Mouse (Mus musculus) kidney, postnatal 0 days (tissue): ENCODE measurements at regions not wholly inside any gene's neighbourhood (a gene's known extent, or its start where the extent isn't known, plus 50 kb on each side); places are given as distances from the start of the nearest gene placed in this dataset.
A peak's percentile ranks its signal among the peaks of the same experiment; 100 is the strongest.

Source experiments
- ATAC-seq: fragments of 200-750 bp; cut with Nextera tagmentation; replicated peaks from 2 replicates; pipeline ENCODE4 v1.8.0; 2017; ENCODE audit warnings: low read depth, moderate number of reproducible peaks, moderate TSS enrichment, moderate library complexity; ENCODE audit not compliant: low FRiP score
- DNase-seq: peaks from one replicate; pipeline ENCODE4 v3.0.0-alpha.2; 2016; ENCODE audit warnings: low spot score
- H3K27ac ChIP-seq: fragments of 300-500 bp; sonication (generic); 2 replicates; pipeline ENCODE4 v1.5.1; 2014; ENCODE audit warnings: mild to moderate bottlenecking
- H3K27me3 ChIP-seq: fragments of 300-500 bp; sonication (generic); 2 replicates; pipeline ENCODE4 v1.6.1; 2014; ENCODE audit warnings: low read length, mixed read lengths; ENCODE audit not compliant: insufficient read depth
- H3K36me3 ChIP-seq: fragments of 300-500 bp; sonication (generic); 2 replicates; pipeline ENCODE4 v1.6.1; 2014; ENCODE audit warnings: low read length, mixed read lengths; ENCODE audit not compliant: insufficient read depth
- H3K4me1 ChIP-seq: fragments of 300-500 bp; sonication (generic); replicated peaks from 2 replicates; pipeline ENCODE4 v1.6.1; 2014; ENCODE audit warnings: antibody characterized with exemption, low read length, mixed read lengths; ENCODE audit not compliant: insufficient read depth
- H3K4me2 ChIP-seq: fragments of 300-500 bp; sonication (generic); 2 replicates; pipeline ENCODE4 v1.6.1; 2014; ENCODE audit warnings: mild to moderate bottlenecking, low read length, moderate library complexity, mixed read lengths
- H3K4me3 ChIP-seq: fragments of 300-500 bp; sonication (generic); replicated peaks from 2 replicates; pipeline ENCODE4 v1.5.1; 2014; ENCODE audit warnings: low read depth, low read length
- H3K9ac ChIP-seq: fragments of 300-500 bp; sonication (generic); 2 replicates; pipeline ENCODE4 v1.6.1; 2014; ENCODE audit warnings: low read depth, low read length
- H3K9me3 ChIP-seq: fragments of 300-500 bp; sonication (generic); replicated peaks from 2 replicates; pipeline ENCODE4 v1.6.1; 2016; ENCODE audit warnings: low read length, inconsistent platforms, mixed read lengths
- CTCF ChIP-seq: IDR thresholded peaks from 2 replicates; pipeline ENCODE4 v1.5.1; 2016; ENCODE audit warnings: antibody characterized with exemption, low read depth, mild to moderate bottlenecking, moderate library complexity
- WGBS: fragments of 180-500 bp; shearing (Covaris S2); extraction: QIAGEN DNeasy Blood & Tissue Kit; methylation state at CpG from one replicate; pipeline ENCODE4 v1.1.7; 2014; 5-methylcytosine and 5-hydroxymethylcytosine counted together

DNA sequence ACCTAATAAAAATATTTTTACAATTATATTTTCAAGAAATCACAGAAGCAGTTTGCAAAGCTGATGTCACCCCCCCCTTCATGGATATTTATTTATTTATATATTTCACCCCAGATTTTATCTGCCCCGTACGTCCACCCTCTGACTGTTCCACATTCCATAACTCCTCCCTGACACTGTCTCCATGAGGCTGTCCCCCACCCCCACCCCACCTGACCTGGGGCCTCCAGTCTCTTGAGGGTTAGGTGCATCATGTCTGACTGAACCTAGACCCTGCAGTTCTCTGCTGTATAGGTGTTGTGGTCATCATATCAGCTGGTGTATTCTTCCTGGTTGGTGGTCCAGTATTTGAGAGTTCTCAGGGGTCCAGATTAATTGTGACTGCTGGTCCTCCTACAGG is 1083.9 kb upstream of the Cadm2 start:
- Histone ChIP-seq H3K9ac (no peak overlapping the region), H3K27me3 (no peaks in the 10 kb centered on the region), H3K9me3 (no peaks in the 10 kb centered on the region), H3K4me2 (no peak overlapping the region), H3K4me3 (no peak overlapping the region), H3K4me1 (no peaks in the 10 kb centered on the region), H3K27ac (no peak overlapping the region), H3K36me3 (no peaks in the 10 kb centered on the region)
- DNase-seq (no peak), ATAC-seq (0 out of 2 replicates have a peak, but pooled peaks have one; percentile 36)
- 81% methylated on average over 2 of the region's 2 CpGs for WGBS
- no peak for TF ChIP-seq CTCF

DNA sequence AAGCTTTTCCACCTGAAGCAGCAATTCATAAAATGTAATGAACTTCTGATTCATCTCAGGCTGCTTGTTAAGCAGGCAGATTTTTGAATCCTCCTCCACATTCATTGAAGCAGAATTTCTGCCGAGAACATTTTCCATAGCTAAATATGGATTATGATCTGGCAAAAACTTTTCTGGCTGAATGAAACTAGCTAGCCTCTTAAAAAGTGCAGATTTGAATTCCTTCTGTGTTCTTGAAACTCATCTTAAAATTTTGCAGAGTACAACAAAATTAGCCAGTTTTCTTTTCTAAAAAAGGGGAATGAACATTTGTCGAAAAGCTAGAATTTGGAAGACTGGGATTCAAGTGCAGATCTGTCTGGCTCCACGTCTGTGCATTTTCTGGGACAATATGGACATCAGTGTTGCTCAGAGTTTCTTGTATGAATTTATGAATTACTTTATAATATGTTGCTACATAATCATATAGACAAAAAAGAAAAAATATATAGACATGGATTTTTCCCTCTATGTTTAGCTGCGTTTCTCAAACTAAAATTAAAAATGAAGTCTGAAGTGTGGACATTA is 1046.3 kb upstream of the Cadm2 start:
- no peak for TF ChIP-seq CTCF
- Histone ChIP-seq H3K4me3 (no peak overlapping the region), H3K9me3 (no peaks in the 10 kb centered on the region), H3K27me3 (no peaks in the 10 kb centered on the region), H3K27ac (no peak overlapping the region), H3K9ac (no peak overlapping the region), H3K36me3 (no peaks in the 10 kb centered on the region), H3K4me1 (no peaks in the 10 kb centered on the region), H3K4me2 (no peak overlapping the region)
- ATAC-seq = no peak
- DNase-seq = no peak
- 87% methylated on average over 4 of the region's 4 CpGs for WGBS

DNA sequence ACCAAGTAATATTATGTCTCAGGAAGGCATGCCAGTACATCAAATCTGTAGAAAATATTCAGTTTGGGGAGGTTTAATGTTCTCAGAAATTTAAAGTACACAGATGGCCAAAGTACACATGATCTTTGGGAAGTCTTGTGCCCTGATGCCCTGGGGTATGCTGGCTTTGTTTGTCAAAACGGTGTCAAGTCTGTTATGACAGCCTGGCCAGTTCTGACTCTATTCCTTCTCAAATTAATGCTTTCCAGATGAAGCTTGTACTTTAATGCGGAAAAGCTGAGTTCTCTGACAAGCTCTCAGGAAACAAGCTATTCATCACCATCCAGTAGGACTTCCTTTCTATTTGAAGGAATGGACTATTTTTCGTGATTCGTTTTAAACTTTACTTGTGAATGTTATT is 1037.7 kb upstream of the Cadm2 start:
- no peak overlapping the region for H3K4me3 ChIP-seq

DNA sequence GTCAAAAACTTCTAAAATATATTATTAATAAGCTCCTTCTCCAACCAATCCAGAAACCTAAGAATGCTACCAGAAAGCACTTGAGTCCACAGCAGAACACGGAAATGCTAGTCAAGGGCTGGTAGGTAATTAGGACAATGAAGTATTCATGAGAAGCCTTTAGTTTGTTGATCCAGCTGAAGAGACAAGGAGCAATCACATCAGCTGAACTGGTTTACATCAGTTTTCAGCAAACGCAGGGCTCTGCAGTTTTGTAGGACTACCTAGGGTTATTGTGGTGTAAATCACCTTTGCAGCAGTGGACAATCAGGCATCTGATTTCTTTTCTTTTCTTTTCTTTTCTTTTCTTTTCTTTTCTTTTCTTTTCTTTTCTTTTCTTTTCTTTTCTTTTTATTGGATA is 1007.3 kb upstream of the Cadm2 start:
- Histone ChIP-seq H3K9me3 (no peaks in the 10 kb centered on the region), H3K4me2 (no peak overlapping the region), H3K9ac (no peak overlapping the region), H3K4me3 (no peak overlapping the region), H3K27ac (no peak overlapping the region), H3K36me3 (no peaks in the 10 kb centered on the region), H3K4me1 (no peaks in the 10 kb centered on the region), H3K27me3 (no peaks in the 10 kb centered on the region)
- DNase-seq (no peak), ATAC-seq (no peak)
- 64% methylated on average over 2 of the region's 2 CpGs for WGBS
- no peak for TF ChIP-seq CTCF

More for the DNA sequence above, 1037.7 kb upstream of the Cadm2 start:
- no peaks in the 10 kb centered on the region for H3K36me3 ChIP-seq
- 56% methylated on average over 4 of the region's 4 CpGs for WGBS
- no peaks in the 10 kb centered on the region for H3K27me3 ChIP-seq
- DNase-seq = no peak
- H3K4me2 ChIP-seq = no peak overlapping the region
- H3K4me1 ChIP-seq = no peaks in the 10 kb centered on the region
- no peak overlapping the region for H3K27ac ChIP-seq
- H3K9ac ChIP-seq = no peak overlapping the region
- no peaks in the 10 kb centered on the region for H3K9me3 ChIP-seq
- no peak for TF ChIP-seq CTCF
- no peak for ATAC-seq

DNA sequence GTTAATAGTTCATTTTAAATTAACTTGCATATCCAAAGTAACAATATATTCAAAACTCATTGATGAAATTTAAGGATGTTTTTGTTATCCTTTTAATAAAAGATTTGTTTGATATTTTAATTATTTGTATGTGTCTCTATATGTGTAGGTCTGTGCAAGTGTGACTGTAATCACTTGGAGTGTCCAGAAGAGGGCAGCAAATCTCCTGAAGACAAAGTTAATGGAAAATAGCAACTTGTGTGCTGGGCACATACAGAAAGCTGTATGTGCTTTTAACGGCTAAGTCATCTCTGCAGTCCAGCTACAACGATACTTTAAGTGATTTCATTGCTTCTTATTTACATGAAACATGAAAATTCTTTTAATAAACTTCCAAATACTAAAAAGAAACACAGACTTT is 993.3 kb upstream of the Cadm2 start:
- H3K4me2 ChIP-seq = no peak overlapping the region
- no peak overlapping the region for H3K27ac ChIP-seq
- H3K36me3 ChIP-seq = no peaks in the 10 kb centered on the region
- no peaks in the 10 kb centered on the region for H3K27me3 ChIP-seq
- peak; percentile 66 for TF ChIP-seq CTCF
- 68% methylated on average over 2 of the region's 2 CpGs for WGBS
- H3K9ac ChIP-seq = no peak overlapping the region
- no peak overlapping the region for H3K4me3 ChIP-seq
- H3K9me3 ChIP-seq = no peaks in the 10 kb centered on the region
- ATAC-seq (no peak), DNase-seq (peak; percentile 40)
- H3K4me1 ChIP-seq = no peaks in the 10 kb centered on the region
